Mouse (Mus musculus): Measurements from ENCODE around the gene AC161166.1. TPM values are rescaled to one million over a fixed set of nuclear protein-coding genes. Genes with fewer than 3 reads are reported as not detected.

Gene AC161166.1
- polyA plus RNA-seq (2016; fragmentation: Nextera tagmentation; extraction: Ambion mirVana) = 1.0 and 1.4 TPM in 2 replicates

GRCm38 (mm10) chr7:24512355-24512754 is at the start of gene AC161166.1:
AC161166.1 (minus strand) TSS chr7:24512455.
- H3K4me3 ChIP-seq = no peak within 1 kb of the TSS
- H3K27ac ChIP-seq = no peak within 1 kb of the TSS
- 87% methylated on average over 7 of the region's 7 CpGs for WGBS
- no peak for DNase-seq (ENCODE audit: low spot score)
- H3K4me1 ChIP-seq = peaks cover 9% of the 10 kb centered on the region
- H3K36me3 ChIP-seq = peaks cover 71% of the 10 kb centered on the region
- no peaks in the 10 kb centered on the region for H3K9me3 ChIP-seq (replicated peaks)
- H3K27me3 ChIP-seq (ENCODE audit: low read depth, poor library complexity, severe bottlenecking) = no peaks in the 10 kb centered on the region

- WGBS = 96% methylated on average over 4 of the region's 4 CpGs
- DNase-seq (ENCODE audit: low spot score) = no peak
- peaks cover 92% of the 10 kb centered on the region for H3K36me3 ChIP-seq
- no peaks in the 10 kb centered on the region for H3K4me1 ChIP-seq
- no peaks in the 10 kb centered on the region for H3K9me3 ChIP-seq (replicated peaks)
- H3K4me3 ChIP-seq = no peak overlapping the region
- H3K27me3 ChIP-seq (ENCODE audit: low read depth, poor library complexity, severe bottlenecking) = no peaks in the 10 kb centered on the region
- H3K27ac ChIP-seq = no peak overlapping the region
These were observed 49.2 kb upstream of the AC161166.1 start for GRCm38 (mm10) chr7:24561450-24561849.

- no peak overlapping the region for H3K27ac ChIP-seq
- no peaks in the 10 kb centered on the region for H3K27me3 ChIP-seq (ENCODE audit: low read depth, poor library complexity, severe bottlenecking)
- WGBS = 95% methylated on average over 10 of the region's 10 CpGs
- no peaks in the 10 kb centered on the region for H3K9me3 ChIP-seq (replicated peaks)
- H3K4me1 ChIP-seq = no peaks in the 10 kb centered on the region
- peaks cover 94% of the 10 kb centered on the region for H3K36me3 ChIP-seq
- no peak for DNase-seq (ENCODE audit: low spot score)
- H3K4me3 ChIP-seq = no peak overlapping the region
These were observed 43.5 kb upstream of the AC161166.1 start for GRCm38 (mm10) chr7:24555786-24556185.

GRCm38 (mm10) chr7:24551985-24552759 is 39.9 kb upstream of the AC161166.1 start:
- peaks cover 91% of the 10 kb centered on the region for H3K36me3 ChIP-seq
- H3K27ac ChIP-seq = no peak overlapping the region
- no peaks in the 10 kb centered on the region for H3K27me3 ChIP-seq (ENCODE audit: low read depth, poor library complexity, severe bottlenecking)
- H3K4me3 ChIP-seq = no peak overlapping the region
- DNase-seq (ENCODE audit: low spot score) = no peak
- 90% methylated on average over 12 of the region's 12 CpGs for WGBS
- peaks cover 8% of the 10 kb centered on the region for H3K4me1 ChIP-seq
- H3K9me3 ChIP-seq (replicated peaks) = no peaks in the 10 kb centered on the region

GRCm38 (mm10) chr7:24547534-24548036 is 35.3 kb upstream of the AC161166.1 start:
- 38% methylated on average over 13 of the region's 13 CpGs for WGBS
- no peaks in the 10 kb centered on the region for H3K27me3 ChIP-seq (ENCODE audit: low read depth, poor library complexity, severe bottlenecking)
- H3K4me1 ChIP-seq = peaks cover 18% of the 10 kb centered on the region
- peaks cover 49% of the 10 kb centered on the region for H3K36me3 ChIP-seq
- H3K4me3 ChIP-seq = peak overlapping the region; percentile 71
- no peak for DNase-seq (ENCODE audit: low spot score)
- H3K9me3 ChIP-seq (replicated peaks) = no peaks in the 10 kb centered on the region
- peak overlapping the region; percentile 86 for H3K27ac ChIP-seq

- H3K4me1 ChIP-seq = peaks cover 18% of the 10 kb centered on the region
- H3K9me3 ChIP-seq (replicated peaks) = no peaks in the 10 kb centered on the region
- peak overlapping the region; percentile 71 for H3K4me3 ChIP-seq
- no peaks in the 10 kb centered on the region for H3K27me3 ChIP-seq (ENCODE audit: low read depth, poor library complexity, severe bottlenecking)
- DNase-seq (ENCODE audit: low spot score) = peak; percentile 100
- peaks cover 41% of the 10 kb centered on the region for H3K36me3 ChIP-seq
- H3K27ac ChIP-seq = peak overlapping the region; percentile 86
- WGBS = under 1% methylated on average over 57 of the region's 57 CpGs
These were observed 34.6 kb upstream of the AC161166.1 start for GRCm38 (mm10) chr7:24546634-24547389.

GRCm38 (mm10) chr7:24546068-24546614 is 33.9 kb upstream of the AC161166.1 start, which contains the start of the genes Pinlyp and Xrcc1:
Pinlyp (minus strand) TSS chr7:24546118.
Xrcc1 (plus strand) TSS chr7:24546289.
- WGBS = 29% methylated on average over 13 of the region's 13 CpGs
- Histone ChIP-seq H3K4me1 (peaks cover 22% of the 10 kb centered on the region), H3K4me3 (peak within 1 kb of the TSS; percentile 71), H3K27me3 (ENCODE audit: low read depth, poor library complexity, severe bottlenecking) (no peaks in the 10 kb centered on the region), H3K27ac (peak within 1 kb of the TSS; percentile 86), H3K36me3 (peaks cover 34% of the 10 kb centered on the region), H3K9me3 (replicated peaks) (no peaks in the 10 kb centered on the region)
- no peak for DNase-seq (ENCODE audit: low spot score)

- 85% methylated on average over 2 of the region's 2 CpGs for WGBS
- peaks cover 22% of the 10 kb centered on the region for H3K4me1 ChIP-seq
- no peak for DNase-seq (ENCODE audit: low spot score)
These were observed 32.3 kb upstream of the AC161166.1 start for GRCm38 (mm10) chr7:24544506-24544905.

GRCm38 (mm10) chr7:24539686-24540085 is 27.4 kb upstream of the AC161166.1 start:
- Histone ChIP-seq H3K9me3 (replicated peaks) (no peaks in the 10 kb centered on the region), H3K27ac (no peak overlapping the region), H3K4me1 (peaks cover 5% of the 10 kb centered on the region), H3K4me3 (no peak overlapping the region), H3K36me3 (peaks cover 19% of the 10 kb centered on the region), H3K27me3 (ENCODE audit: low read depth, poor library complexity, severe bottlenecking) (peaks cover 9% of the 10 kb centered on the region)
- no peak for DNase-seq (ENCODE audit: low spot score)
- WGBS = 90% methylated on average over 4 of the region's 4 CpGs

More at GRCm38 (mm10) chr7:24544506-24544905, 32.3 kb upstream of the AC161166.1 start:
- Histone ChIP-seq H3K27me3 (ENCODE audit: low read depth, poor library complexity, severe bottlenecking) (no peaks in the 10 kb centered on the region), H3K36me3 (peaks cover 18% of the 10 kb centered on the region), H3K4me3 (no peak overlapping the region), H3K27ac (no peak overlapping the region), H3K9me3 (replicated peaks) (no peaks in the 10 kb centered on the region)

GRCm38 (mm10) chr7:24538701-24539100 is 26.4 kb upstream of the AC161166.1 start:
- H3K4me3 ChIP-seq = no peak overlapping the region
- peaks cover 29% of the 10 kb centered on the region for H3K36me3 ChIP-seq
- WGBS = 81% methylated on average over 5 of the region's 5 CpGs
- H3K9me3 ChIP-seq (replicated peaks) = no peaks in the 10 kb centered on the region
- H3K4me1 ChIP-seq = peaks cover 13% of the 10 kb centered on the region
- DNase-seq (ENCODE audit: low spot score) = no peak
- peaks cover 19% of the 10 kb centered on the region for H3K27me3 ChIP-seq (ENCODE audit: low read depth, poor library complexity, severe bottlenecking)
- no peak overlapping the region for H3K27ac ChIP-seq

GRCm38 (mm10) chr7:24538154-24538553 is 25.9 kb upstream of the AC161166.1 start:
- Histone ChIP-seq H3K36me3 (peaks cover 34% of the 10 kb centered on the region), H3K9me3 (replicated peaks) (no peaks in the 10 kb centered on the region), H3K4me1 (peaks cover 18% of the 10 kb centered on the region), H3K27me3 (ENCODE audit: low read depth, poor library complexity, severe bottlenecking) (peaks cover 24% of the 10 kb centered on the region), H3K4me3 (no peak overlapping the region), H3K27ac (no peak overlapping the region)
- no peak for DNase-seq (ENCODE audit: low spot score)
- WGBS = 52% methylated on average over 5 of the region's 5 CpGs

- 83% methylated on average over 5 of the region's 5 CpGs for WGBS
- Histone ChIP-seq H3K36me3 (peaks cover 37% of the 10 kb centered on the region), H3K27ac (no peak overlapping the region), H3K27me3 (ENCODE audit: low read depth, poor library complexity, severe bottlenecking) (peaks cover 30% of the 10 kb centered on the region), H3K4me3 (no peak overlapping the region), H3K4me1 (peaks cover 18% of the 10 kb centered on the region), H3K9me3 (replicated peaks) (no peaks in the 10 kb centered on the region)
- no peak for DNase-seq (ENCODE audit: low spot score)
These were observed 25.3 kb upstream of the AC161166.1 start for GRCm38 (mm10) chr7:24537591-24537990.
